Mouse (Mus musculus) left cerebral cortex, adult 8-10 months (tissue): ENCODE data around the gene Akap2. TPM values are rescaled to one million over a fixed set of nuclear protein-coding genes. Genes with fewer than 3 reads are reported as not detected.
"Not testable (repeated sequence)": the region's sequence is repeated elsewhere in the genome, so short reads cannot be mapped to it uniquely, and the experiment has no call there.

Experiments
- DNase-seq, 2 experiments: peaks; one replicate each; pipeline ENCODE4 v3.0.0; 2022; ENCODE audit warnings: low spot score in 2 of 2
- total RNA-seq, 4 experiments: library from RNA; stranded (reverse); gene quantifications; 2 replicates each; pipeline ENCODE4 v1.2.4; 2022

The Akap2 gene
- total RNA-seq, 4 experiments from 2014 or later = 39.1 to 48.8 (median 45.3) TPM

GRCm38 (mm10) chr4:57862269-57862986 is 145.0 kb downstream of the Akap2 start:
- DNase-seq = no peak

GRCm38 (mm10) chr4:57866088-57866487 is 148.6 kb downstream of the Akap2 start:
- no peak for DNase-seq

DNA sequence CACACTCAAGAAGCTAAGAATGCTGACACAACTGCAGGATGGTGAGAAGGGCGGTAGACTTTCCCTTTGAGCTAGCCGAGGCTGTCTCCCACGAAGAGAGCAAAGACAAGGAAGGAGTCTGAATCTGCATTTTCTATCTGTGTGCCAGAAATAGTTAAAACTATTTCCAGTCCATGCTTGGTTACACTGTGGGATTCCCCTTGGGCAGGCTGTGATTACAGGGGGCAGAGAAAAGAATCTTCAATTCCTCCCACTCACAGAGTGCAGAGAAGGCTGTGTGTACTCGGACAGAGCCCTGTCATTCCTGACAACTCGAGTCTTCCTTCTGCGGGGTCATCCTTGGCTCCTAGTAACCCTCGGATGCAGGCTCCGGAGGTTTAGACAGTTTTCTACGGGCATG is 149.5 kb downstream of the Akap2 start:
- no peak for DNase-seq

DNA sequence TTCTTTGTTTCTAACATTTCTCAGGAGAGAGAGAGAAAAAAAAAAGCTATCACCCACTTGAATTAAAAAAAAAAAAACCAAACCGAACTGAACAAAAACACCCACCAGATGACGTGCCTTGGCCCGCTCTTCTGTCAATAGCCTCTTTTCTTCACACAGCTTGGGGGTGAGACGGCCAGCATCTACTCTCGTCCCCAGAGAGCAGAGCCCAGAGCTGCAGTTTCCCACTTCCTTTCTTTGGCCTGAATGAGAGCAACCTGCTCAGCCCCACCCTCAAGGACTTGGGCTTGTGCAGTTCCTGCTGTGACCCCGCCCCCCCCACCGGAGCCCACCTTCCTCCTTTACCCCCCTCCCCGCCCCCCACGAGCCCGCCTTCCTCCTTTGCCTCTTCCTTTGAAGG is 150.0 kb downstream of the Akap2 start:
- no peak for DNase-seq

GRCm38 (mm10) chr4:57879137-57879536 is 161.7 kb downstream of the Akap2 start:
- no peak for DNase-seq

DNA sequence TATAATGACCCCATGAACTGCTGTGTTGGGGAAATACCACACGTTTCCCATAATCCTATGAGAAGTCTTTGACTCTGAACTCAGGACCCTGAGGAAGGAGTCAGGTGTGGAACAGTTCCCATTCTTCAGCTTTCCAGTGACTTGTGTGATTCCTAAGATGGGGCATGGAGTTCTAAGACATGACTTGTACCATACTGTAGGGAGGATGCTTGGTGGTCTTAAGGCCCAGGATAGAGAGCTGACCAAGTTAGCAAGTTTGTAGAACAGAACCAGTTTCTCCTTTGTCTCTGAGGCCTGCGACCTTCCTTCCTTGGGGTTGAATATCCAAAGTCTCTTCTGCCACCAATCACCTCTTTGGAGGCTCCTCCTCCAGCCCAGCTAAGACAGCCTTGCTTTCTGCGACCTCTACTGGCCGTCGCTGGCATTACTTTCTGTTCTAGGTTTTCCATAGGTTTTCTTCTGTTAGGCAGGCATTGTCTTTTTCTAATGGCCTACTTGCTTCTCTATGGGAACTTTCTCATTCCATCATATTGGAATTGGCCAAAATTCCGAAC is 162.4 kb downstream of the Akap2 start:
- peak; percentile 55 to 88 for DNase-seq

DNA sequence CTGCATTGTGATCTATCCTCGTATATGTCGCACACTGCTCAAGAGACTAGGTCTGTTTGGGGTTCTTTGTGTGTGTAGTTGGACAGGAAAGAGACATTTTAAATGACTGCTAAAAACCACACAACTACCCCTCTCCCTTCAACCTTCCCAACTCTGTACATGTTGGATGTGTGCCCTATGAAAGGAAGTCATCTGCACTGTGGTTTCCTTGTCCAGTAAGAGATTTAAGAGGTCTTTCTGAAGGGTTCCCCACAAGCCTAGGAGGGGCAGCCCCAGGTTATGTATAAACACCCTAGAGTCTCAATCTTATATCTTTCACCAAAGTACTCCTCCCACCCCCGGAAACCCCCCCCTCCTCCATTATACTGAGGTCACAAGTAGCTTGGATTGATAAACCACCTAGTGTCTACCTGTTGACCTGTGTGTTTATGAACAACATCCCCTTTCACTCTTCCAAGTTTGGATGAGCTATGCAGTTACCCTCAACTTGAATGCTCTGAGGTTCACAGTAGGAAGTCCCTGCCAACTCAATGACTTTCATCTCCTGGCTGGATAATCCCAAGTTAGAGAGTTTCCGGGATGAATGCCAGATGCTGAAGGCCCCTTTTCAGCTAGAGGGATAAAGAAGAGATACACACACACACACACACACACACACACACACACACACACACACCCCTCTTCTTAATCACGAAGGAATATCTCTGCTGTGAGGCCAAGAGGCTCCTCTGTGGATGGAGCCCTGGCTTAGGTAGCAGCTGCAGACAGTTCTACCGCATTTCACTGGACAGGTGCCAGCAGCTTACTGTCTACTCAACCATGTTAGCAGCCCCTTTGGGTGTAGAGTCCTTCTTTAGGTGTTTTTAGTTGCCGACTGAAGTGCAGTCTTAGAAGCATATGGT is 166.3 kb downstream of the Akap2 start:
- DNase-seq = no peak

GRCm38 (mm10) chr4:57884511-57884910 is 167.1 kb downstream of the Akap2 start:
- no peak for DNase-seq

DNA sequence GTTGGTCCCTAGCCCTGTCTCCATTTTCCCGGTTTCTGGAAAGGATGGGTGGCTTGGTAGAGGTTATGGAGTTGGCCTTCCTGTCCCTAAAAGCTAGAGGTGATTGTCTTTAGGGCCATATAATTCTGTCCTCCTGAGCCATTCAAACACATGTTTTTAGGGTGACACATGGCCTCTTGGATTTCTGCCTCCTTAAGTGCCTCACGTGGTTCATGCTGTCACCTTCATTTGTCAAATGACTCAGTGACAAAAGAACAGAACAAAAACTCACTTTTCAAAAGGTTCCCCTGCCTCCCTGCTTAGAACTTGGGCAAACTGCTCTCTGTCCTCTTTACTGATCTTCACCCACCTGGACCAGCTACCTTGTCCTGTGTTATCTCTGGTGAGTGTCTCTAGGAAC is 167.7 kb downstream of the Akap2 start:
- no peak for DNase-seq

- no peak for DNase-seq
Observed at GRCm38 (mm10) chr4:57886066-57886887, 168.8 kb downstream of the Akap2 start.

DNA sequence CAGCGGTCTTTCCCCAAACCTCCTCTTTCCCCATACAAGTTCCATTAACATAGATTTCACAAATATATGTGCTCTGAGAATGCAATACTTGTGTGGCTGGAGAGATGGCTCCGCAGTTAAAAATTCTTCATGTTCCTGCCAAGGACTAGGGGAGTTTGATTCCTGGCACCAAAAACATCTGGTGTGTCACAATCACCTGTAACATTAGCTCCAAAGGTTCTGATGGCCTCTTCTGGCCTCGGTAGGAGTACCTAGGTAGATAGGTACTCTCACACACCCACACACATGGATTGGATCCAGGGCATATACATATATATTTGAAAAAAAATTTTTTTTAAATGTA is 169.4 kb downstream of the Akap2 start:
- DNase-seq = no peak

DNA sequence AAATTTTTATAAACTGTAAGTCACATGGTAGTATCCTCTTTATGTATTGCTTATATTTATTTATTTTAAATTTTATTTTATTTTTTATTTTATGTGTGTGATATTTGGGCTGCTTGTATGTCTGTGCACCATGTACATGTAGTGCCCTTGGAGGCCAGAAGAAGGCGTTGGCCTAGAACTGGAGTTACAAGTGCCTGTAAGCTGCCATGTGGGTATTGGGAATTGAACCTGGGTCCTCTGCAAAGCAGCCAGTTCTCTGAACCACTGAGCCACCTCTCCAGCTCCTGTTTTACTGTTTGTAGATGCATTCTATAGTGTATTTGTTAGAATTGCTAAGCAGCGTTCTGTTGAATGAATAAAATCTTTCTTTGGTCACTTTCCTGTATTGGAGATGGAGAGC is 170.8 kb downstream of the Akap2 start:
- no peak for DNase-seq

DNA sequence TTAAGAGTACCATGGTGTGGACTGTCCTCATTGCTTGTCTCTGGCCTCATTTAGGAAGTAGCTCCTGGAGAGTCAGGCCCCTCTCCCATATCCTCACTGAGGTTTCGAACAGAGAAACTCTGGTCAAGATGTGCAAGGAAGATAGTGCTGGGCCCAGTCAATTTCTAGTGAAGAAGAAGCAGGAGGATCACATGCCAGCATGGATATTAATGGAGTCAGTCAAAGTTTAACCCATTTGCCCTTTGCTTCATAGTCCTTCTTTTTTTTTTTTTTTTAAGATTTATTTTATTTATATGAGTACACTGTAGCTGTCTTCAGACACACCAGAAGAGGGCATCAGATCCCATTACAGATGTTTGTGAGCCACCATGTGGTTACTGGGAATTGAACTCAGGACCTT is 171.5 kb downstream of the Akap2 start:
- DNase-seq = not testable (repeated sequence)

DNA sequence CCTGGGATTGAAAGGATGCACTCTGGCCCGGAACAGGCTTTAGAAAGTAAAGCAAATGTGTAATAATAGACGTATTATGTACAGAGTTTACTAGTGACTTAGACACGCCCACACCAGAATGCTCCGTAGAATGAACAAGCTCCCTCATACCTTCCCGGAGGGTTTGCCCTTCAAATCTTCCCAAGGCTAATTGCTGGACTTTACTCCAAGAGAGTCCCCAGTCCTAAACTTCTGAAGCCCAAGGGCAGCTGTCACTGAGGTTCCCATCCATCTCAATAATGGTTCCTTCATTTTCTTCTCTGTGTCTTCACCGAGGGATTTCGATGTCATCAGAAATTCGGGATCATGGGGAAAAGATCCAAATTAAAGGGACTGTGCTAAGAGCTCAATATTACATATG is 172.3 kb downstream of the Akap2 start:
- DNase-seq = no peak

DNA sequence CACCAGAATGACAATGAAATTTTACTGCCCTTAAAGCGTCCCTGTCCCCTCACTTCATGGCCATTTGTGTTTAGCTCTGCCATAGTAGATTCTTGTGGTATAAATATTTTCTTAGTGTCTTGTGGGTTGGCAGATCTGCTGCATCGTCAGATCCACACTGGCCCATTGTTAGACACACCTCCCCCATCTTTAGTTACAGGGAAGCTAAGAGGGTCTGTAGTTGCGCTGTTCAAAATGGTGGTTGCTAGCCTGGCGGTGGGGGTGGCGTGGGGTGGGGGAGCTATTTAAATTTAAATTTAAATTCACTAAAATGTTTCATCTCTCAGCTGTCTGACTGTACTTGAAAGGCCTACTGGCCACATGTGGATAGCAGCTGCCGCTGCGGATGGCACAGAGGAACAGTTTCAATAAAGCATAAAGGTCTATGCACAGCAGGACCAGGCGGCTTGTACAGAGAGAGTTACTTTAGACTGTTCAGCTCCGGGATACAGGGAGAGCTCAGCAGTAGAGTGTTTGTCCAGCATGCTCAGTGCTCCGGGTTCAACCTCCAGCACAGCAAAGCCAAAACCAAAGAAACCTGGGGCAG is 174.6 kb downstream of the Akap2 start:
- no peak for DNase-seq

GRCm38 (mm10) chr4:57895140-57895539 is 177.7 kb downstream of the Akap2 start:
- no peak for DNase-seq

DNA sequence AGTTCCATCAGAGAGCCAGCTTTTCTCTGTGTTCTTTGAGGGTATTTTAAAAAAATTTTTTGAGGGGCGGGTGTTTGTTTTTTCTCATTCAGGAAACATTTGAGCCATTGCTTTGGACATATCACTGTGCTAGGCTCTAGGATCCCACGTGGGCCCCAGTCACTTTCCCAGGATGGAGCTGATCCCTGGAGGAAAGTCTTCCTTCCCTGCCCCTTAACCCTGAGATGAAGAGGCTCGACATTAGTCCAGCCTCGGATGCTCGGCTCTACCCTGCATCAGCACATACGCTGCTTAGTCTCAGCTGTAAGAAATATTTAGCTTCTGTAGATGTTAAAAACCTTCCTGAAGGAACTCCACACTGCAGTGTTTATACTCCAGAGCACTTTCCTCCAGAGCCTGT is 178.4 kb downstream of the Akap2 start:
- DNase-seq = no peak

DNA sequence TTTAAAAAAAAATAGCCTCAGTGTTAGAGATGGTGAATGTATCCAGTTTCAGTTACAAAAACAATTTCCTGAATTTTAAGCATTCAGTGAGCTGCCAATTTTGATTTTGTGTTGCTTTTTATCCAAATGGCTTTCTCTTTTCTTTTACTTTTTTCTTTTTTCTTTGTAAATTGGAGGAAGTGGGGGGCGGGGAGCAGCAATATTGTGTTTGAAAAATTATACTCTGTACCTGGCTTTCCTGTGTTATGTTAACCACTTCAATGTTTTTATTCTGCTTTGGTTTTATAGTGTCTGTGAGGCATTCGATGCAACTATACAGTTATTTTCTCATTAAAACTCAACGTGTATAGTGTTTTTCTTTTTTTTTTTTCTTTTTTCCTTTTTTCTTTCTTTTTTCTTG is 179.2 kb downstream of the Akap2 start:
- no peak for DNase-seq

- DNase-seq = no peak
Observed at GRCm38 (mm10) chr4:57901210-57901609, 183.8 kb downstream of the Akap2 start.

GRCm38 (mm10) chr4:57902619-57903018 is 185.2 kb downstream of the Akap2 start:
- no peak for DNase-seq

GRCm38 (mm10) chr4:57904211-57904610 is 186.8 kb downstream of the Akap2 start:
- peak in 1 of 2 experiments; percentile 17 for DNase-seq
